Mouse (Mus musculus): ENCODE measurements at regions not wholly inside any gene's neighbourhood (a gene's known extent, or its start where the extent isn't known, plus 50 kb on each side); places are given as distances from the start of the nearest gene placed in this dataset.

- H3K9ac ChIP-seq (ENCODE audit: low read depth, low read length) = no peak overlapping the region
- no peak overlapping the region for H3K27ac ChIP-seq (ENCODE audit: low read length)
- no peak overlapping the region for H3K4me2 ChIP-seq (ENCODE audit: low read depth, low read length)
- no peaks in the 10 kb centered on the region for H3K27me3 ChIP-seq (replicated peaks; ENCODE audit: control insufficient read depth, insufficient read depth, low read length)
- peaks cover 3% of the 10 kb centered on the region; the same call in 1 of the 2 replicates for H3K4me1 ChIP-seq (ENCODE audit: control insufficient read depth, insufficient read depth, low read length)
- ATAC-seq = no peak
- H3K4me3 ChIP-seq (ENCODE audit: low read length) = no peak overlapping the region
- no peaks in the 10 kb centered on the region for H3K36me3 ChIP-seq (ENCODE audit: control insufficient read depth, insufficient read depth, low read length)
- WGBS = 57% methylated on average over 13 of the region's 13 CpGs
- no peaks in the 10 kb centered on the region for H3K9me3 ChIP-seq (ENCODE audit: control insufficient read depth, low read length)
These were observed 60.5 kb downstream of the Uqcrfs1 start for GRCm38 (mm10) chr13:30484527-30485185.

- no peak overlapping the region for H3K4me2 ChIP-seq (ENCODE audit: low read depth, low read length)
- H3K4me1 ChIP-seq (ENCODE audit: control insufficient read depth, insufficient read depth, low read length) = no peaks in the 10 kb centered on the region
- H3K27ac ChIP-seq (ENCODE audit: low read length) = no peak overlapping the region
- no peak for ATAC-seq
- H3K4me3 ChIP-seq (ENCODE audit: low read length) = no peak overlapping the region
- no peaks in the 10 kb centered on the region for H3K36me3 ChIP-seq (ENCODE audit: control insufficient read depth, insufficient read depth, low read length)
- no peaks in the 10 kb centered on the region for H3K9me3 ChIP-seq (ENCODE audit: control insufficient read depth, low read length)
- 55% methylated on average over 6 of the region's 6 CpGs for WGBS
- H3K9ac ChIP-seq (ENCODE audit: low read depth, low read length) = no peak overlapping the region
- no peaks in the 10 kb centered on the region for H3K27me3 ChIP-seq (replicated peaks; ENCODE audit: control insufficient read depth, insufficient read depth, low read length)
These were observed 66.0 kb downstream of the Uqcrfs1 start for GRCm38 (mm10) chr13:30479128-30479666.

GRCm38 (mm10) chr13:30478556-30478955 is 66.6 kb downstream of the Uqcrfs1 start:
- WGBS = 55% methylated on average over 2 of the region's 2 CpGs
- H3K27ac ChIP-seq (ENCODE audit: low read length) = no peak overlapping the region
- no peaks in the 10 kb centered on the region for H3K27me3 ChIP-seq (replicated peaks; ENCODE audit: control insufficient read depth, insufficient read depth, low read length)
- no peak overlapping the region for H3K4me2 ChIP-seq (ENCODE audit: low read depth, low read length)
- no peak overlapping the region for H3K4me3 ChIP-seq (ENCODE audit: low read length)
- no peaks in the 10 kb centered on the region for H3K4me1 ChIP-seq (ENCODE audit: control insufficient read depth, insufficient read depth, low read length)
- H3K36me3 ChIP-seq (ENCODE audit: control insufficient read depth, insufficient read depth, low read length) = no peaks in the 10 kb centered on the region
- ATAC-seq = no peak
- H3K9ac ChIP-seq (ENCODE audit: low read depth, low read length) = no peak overlapping the region
- no peaks in the 10 kb centered on the region for H3K9me3 ChIP-seq (ENCODE audit: control insufficient read depth, low read length)

DNA sequence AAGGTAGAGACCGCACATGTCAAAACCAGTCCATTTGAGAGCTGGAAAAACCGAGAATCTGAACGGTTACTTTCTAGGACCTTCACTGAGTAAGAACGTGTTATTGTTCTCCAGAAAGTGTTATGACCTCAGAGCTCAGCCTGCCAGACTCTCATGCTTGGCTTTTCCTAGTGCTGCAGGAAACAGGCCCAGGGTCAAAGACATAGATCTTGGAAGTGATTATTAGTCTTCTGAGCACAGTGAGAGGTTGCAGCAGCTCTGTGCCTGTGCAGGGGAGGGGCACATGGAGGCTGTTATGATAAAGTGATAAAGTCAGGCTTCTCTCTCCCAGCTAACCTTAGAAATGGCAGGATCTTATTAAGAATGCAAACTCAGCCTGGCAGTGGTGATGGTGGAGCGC is 73.9 kb downstream of the Uqcrfs1 start:
- no peak overlapping the region for H3K4me2 ChIP-seq (ENCODE audit: low read depth, low read length)
- no peaks in the 10 kb centered on the region for H3K36me3 ChIP-seq (ENCODE audit: control insufficient read depth, insufficient read depth, low read length)
- H3K4me1 ChIP-seq (ENCODE audit: control insufficient read depth, insufficient read depth, low read length) = no peaks in the 10 kb centered on the region
- no peak overlapping the region for H3K9ac ChIP-seq (ENCODE audit: low read depth, low read length)
- no peaks in the 10 kb centered on the region for H3K9me3 ChIP-seq (ENCODE audit: control insufficient read depth, low read length)
- no peak overlapping the region for H3K4me3 ChIP-seq (ENCODE audit: low read length)
- no peak overlapping the region for H3K27ac ChIP-seq (ENCODE audit: low read length)
- WGBS = 59% methylated on average over 5 of the region's 5 CpGs
- no peaks in the 10 kb centered on the region for H3K27me3 ChIP-seq (replicated peaks; ENCODE audit: control insufficient read depth, insufficient read depth, low read length)
- no peak for ATAC-seq

- no peaks in the 10 kb centered on the region for H3K4me1 ChIP-seq (ENCODE audit: control insufficient read depth, insufficient read depth, low read length)
- H3K27me3 ChIP-seq (replicated peaks; ENCODE audit: control insufficient read depth, insufficient read depth, low read length) = no peaks in the 10 kb centered on the region
- WGBS = 60% methylated on average over 1 of the region's 1 CpGs
- H3K36me3 ChIP-seq (ENCODE audit: control insufficient read depth, insufficient read depth, low read length) = no peaks in the 10 kb centered on the region
- no peak overlapping the region for H3K9ac ChIP-seq (ENCODE audit: low read depth, low read length)
- no peaks in the 10 kb centered on the region for H3K9me3 ChIP-seq (ENCODE audit: control insufficient read depth, low read length)
- no peak overlapping the region for H3K4me2 ChIP-seq (ENCODE audit: low read depth, low read length)
- no peak overlapping the region for H3K27ac ChIP-seq (ENCODE audit: low read length)
- H3K4me3 ChIP-seq (ENCODE audit: low read length) = no peak overlapping the region
- no peak for ATAC-seq
These were observed 78.1 kb downstream of the Uqcrfs1 start for GRCm38 (mm10) chr13:30467104-30467503.

DNA sequence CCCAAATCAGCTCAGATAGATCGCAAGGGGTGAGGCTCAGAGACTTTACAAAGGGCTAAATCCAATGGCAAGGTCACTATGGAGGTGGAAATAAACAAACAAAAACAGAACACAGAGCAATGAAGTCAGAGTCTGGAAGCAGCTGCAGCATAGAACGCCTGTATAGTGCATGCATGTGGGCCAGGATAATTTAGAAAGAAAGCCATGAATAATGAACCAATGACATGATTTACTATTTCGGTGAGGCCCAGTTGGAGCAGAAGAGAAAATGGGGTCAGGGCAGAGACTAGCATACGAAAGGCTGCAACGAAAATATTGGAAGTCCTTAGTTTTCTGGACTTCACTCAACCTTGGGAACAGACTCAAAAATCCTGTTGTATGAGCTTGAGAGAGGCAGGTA is 79.7 kb downstream of the Uqcrfs1 start:
- WGBS = 57% methylated on average over 5 of the region's 5 CpGs
- ATAC-seq = no peak
- Histone ChIP-seq H3K4me3 (ENCODE audit: low read length) (no peak overlapping the region), H3K27ac (ENCODE audit: low read length) (no peak overlapping the region), H3K27me3 (replicated peaks; ENCODE audit: control insufficient read depth, insufficient read depth, low read length) (no peaks in the 10 kb centered on the region), H3K4me1 (ENCODE audit: control insufficient read depth, insufficient read depth, low read length) (no peaks in the 10 kb centered on the region), H3K9ac (ENCODE audit: low read depth, low read length) (no peak overlapping the region), H3K9me3 (ENCODE audit: control insufficient read depth, low read length) (no peaks in the 10 kb centered on the region), H3K36me3 (ENCODE audit: control insufficient read depth, insufficient read depth, low read length) (no peaks in the 10 kb centered on the region), H3K4me2 (ENCODE audit: low read depth, low read length) (no peak overlapping the region)

GRCm38 (mm10) chr13:30455278-30455681 is 89.9 kb downstream of the Uqcrfs1 start:
- ATAC-seq = no peak
- no peaks in the 10 kb centered on the region for H3K9me3 ChIP-seq (ENCODE audit: control insufficient read depth, low read length)
- WGBS = 72% methylated on average over 8 of the region's 8 CpGs

DNA sequence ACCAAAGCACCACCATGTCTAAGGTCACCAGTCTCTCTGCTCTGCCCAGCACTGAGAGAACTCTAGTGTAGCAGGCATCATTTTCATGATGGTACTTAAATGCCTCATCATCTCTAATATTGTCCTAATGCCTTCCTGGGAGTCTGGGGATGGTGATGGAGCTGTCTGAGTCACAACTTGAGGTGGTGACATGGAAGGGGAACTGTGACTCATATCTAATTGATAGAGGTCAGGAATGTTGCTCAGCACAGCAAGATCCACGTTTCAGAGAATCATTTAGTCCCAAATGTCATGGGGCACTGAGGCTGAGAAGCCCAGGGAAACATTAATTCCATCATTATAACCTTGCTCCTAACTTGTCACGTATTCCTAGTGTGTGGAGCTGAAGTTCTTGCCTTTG is 93.0 kb downstream of the Uqcrfs1 start:
- H3K27me3 ChIP-seq (replicated peaks; ENCODE audit: control insufficient read depth, insufficient read depth, low read length) = no peaks in the 10 kb centered on the region
- H3K4me3 ChIP-seq (ENCODE audit: low read length) = no peak overlapping the region
- no peak overlapping the region for H3K27ac ChIP-seq (ENCODE audit: low read length)
- ATAC-seq = no peak
- no peaks in the 10 kb centered on the region for H3K36me3 ChIP-seq (ENCODE audit: control insufficient read depth, insufficient read depth, low read length)
- H3K4me1 ChIP-seq (ENCODE audit: control insufficient read depth, insufficient read depth, low read length) = no peaks in the 10 kb centered on the region
- H3K9me3 ChIP-seq (ENCODE audit: control insufficient read depth, low read length) = no peaks in the 10 kb centered on the region
- WGBS = 61% methylated on average over 2 of the region's 2 CpGs
- no peak overlapping the region for H3K9ac ChIP-seq (ENCODE audit: low read depth, low read length)
- H3K4me2 ChIP-seq (ENCODE audit: low read depth, low read length) = no peak overlapping the region

More at GRCm38 (mm10) chr13:30455278-30455681, 89.9 kb downstream of the Uqcrfs1 start:
- Histone ChIP-seq H3K4me3 (ENCODE audit: low read length) (no peak overlapping the region), H3K27me3 (replicated peaks; ENCODE audit: control insufficient read depth, insufficient read depth, low read length) (no peaks in the 10 kb centered on the region), H3K4me2 (ENCODE audit: low read depth, low read length) (no peak overlapping the region), H3K27ac (ENCODE audit: low read length) (no peak overlapping the region), H3K9ac (ENCODE audit: low read depth, low read length) (no peak overlapping the region), H3K36me3 (ENCODE audit: control insufficient read depth, insufficient read depth, low read length) (no peaks in the 10 kb centered on the region), H3K4me1 (ENCODE audit: control insufficient read depth, insufficient read depth, low read length) (no peaks in the 10 kb centered on the region)

GRCm38 (mm10) chr13:30448895-30449294 is 96.3 kb downstream of the Uqcrfs1 start:
- no peaks in the 10 kb centered on the region for H3K4me1 ChIP-seq (ENCODE audit: control insufficient read depth, insufficient read depth, low read length)
- no peaks in the 10 kb centered on the region for H3K36me3 ChIP-seq (ENCODE audit: control insufficient read depth, insufficient read depth, low read length)
- 65% methylated on average over 4 of the region's 4 CpGs for whole genome bisulfite sequencing
- no peak overlapping the region for H3K27ac ChIP-seq (ENCODE audit: low read length)
- H3K27me3 ChIP-seq (replicated peaks; ENCODE audit: control insufficient read depth, insufficient read depth, low read length) = no peaks in the 10 kb centered on the region
- H3K4me2 ChIP-seq (ENCODE audit: low read depth, low read length) = no peak overlapping the region
- no peak overlapping the region for H3K9ac ChIP-seq (ENCODE audit: low read depth, low read length)
- no peaks in the 10 kb centered on the region for H3K9me3 ChIP-seq (ENCODE audit: control insufficient read depth, low read length)
- peak; percentile 55; the same call in 1 of the 2 replicates for ATAC-seq
- no peak overlapping the region for H3K4me3 ChIP-seq (ENCODE audit: low read length)

All from intestine, embryonic 16.5 days (tissue).